Mouse (Mus musculus) midbrain, postnatal 0 days (tissue): ENCODE results near the gene Chd9. TPM values are rescaled to one million over a fixed set of nuclear protein-coding genes. Genes with fewer than 3 reads are reported as not detected.

Experiments
- ATAC-seq: fragments of 200-750 bp; cut with Nextera tagmentation; 2 replicates; pipeline ENCODE4 v1.8.0; 2017; ENCODE audit warnings: moderate number of reproducible peaks, mild to moderate bottlenecking, moderate TSS enrichment, moderate library complexity; ENCODE audit not compliant: low FRiP score
- DNase-seq: peaks from one replicate; pipeline ENCODE4 v3.0.0-alpha.2; 2015; ENCODE audit warnings: low spot score
- H3K27ac ChIP-seq: fragments of 300-500 bp; sonication (generic); 2 replicates; pipeline ENCODE4 v1.5.1; 2014; ENCODE audit warnings: low read depth, mild to moderate bottlenecking, low read length, mixed read lengths
- H3K27me3 ChIP-seq: fragments of 300-500 bp; sonication (generic); 2 replicates; pipeline ENCODE4 v1.6.1; 2014; ENCODE audit warnings: low read length, control low read depth, mixed read lengths; ENCODE audit not compliant: insufficient read depth
- H3K36me3 ChIP-seq: fragments of 300-500 bp; sonication (generic); 2 replicates; pipeline ENCODE4 v1.6.1; 2014; ENCODE audit warnings: low read length, control low read depth, mixed read lengths; ENCODE audit not compliant: insufficient read depth
- H3K4me1 ChIP-seq: fragments of 300-500 bp; sonication (generic); 2 replicates; pipeline ENCODE4 v1.6.1; 2014; ENCODE audit warnings: mild to moderate bottlenecking, control low read depth, antibody characterized with exemption, low read length, mixed read lengths; ENCODE audit not compliant: insufficient read depth
- H3K4me2 ChIP-seq: fragments of 300-500 bp; sonication (generic); 2 replicates; pipeline ENCODE4 v1.6.1; 2014; ENCODE audit warnings: low read depth, mild to moderate bottlenecking, low read length, mixed read lengths; ENCODE audit not compliant: poor library complexity, severe bottlenecking
- H3K4me3 ChIP-seq: fragments of 300-500 bp; sonication (generic); 2 replicates; pipeline ENCODE4 v1.5.1; 2014; ENCODE audit warnings: low read depth, mild to moderate bottlenecking, low read length, moderate library complexity
- H3K9ac ChIP-seq: fragments of 300-500 bp; sonication (generic); replicated peaks from 2 replicates; pipeline ENCODE4 v1.6.1; 2014; ENCODE audit warnings: mild to moderate bottlenecking, low read length, moderate library complexity, mixed read lengths; ENCODE audit not compliant: poor library complexity, severe bottlenecking
- H3K9me3 ChIP-seq: fragments of 300-500 bp; sonication (generic); 2 replicates; pipeline ENCODE4 v1.6.1; 2016; ENCODE audit warnings: low read length, control low read depth
- CTCF ChIP-seq: IDR thresholded peaks from 2 replicates; pipeline ENCODE4 v1.5.1; 2016; ENCODE audit warnings: antibody characterized with exemption, mild to moderate bottlenecking
- WGBS: fragments of 180-500 bp; shearing (Covaris S2); extraction: QIAGEN DNeasy Blood & Tissue Kit; methylation state at CpG from one replicate; pipeline ENCODE4 v1.1.7; 2014; 5-methylcytosine and 5-hydroxymethylcytosine counted together
- polyA plus RNA-seq: library from polyadenylated mRNA; unstranded; fragments of >200 nt; fragmentation: Nextera tagmentation; extraction: Ambion mirVana; gene quantifications from 2 replicates; pipeline ENCODE4 v1.2.1, GENCODE M21; 2015
- total RNA-seq: library from RNA; depleted of rRNA; stranded (reverse); fragments of >200 nt; gene quantifications from 2 replicates; pipeline ENCODE4 v1.2.3, GENCODE M21; 2014

The Chd9 gene
- total and polyA plus RNA-seq, 2 experiments from 2014 or later, result 78.5 to 97.4 TPM

GRCm38 (mm10) chr8:91059086-91059578 is 231.0 kb downstream of the Chd9 start:
- DNase-seq (peak; percentile 44), ATAC-seq (no peak)
- H3K4me2 ChIP-seq, result no peak overlapping the region
- no peaks in the 10 kb centered on the region for H3K9me3 ChIP-seq
- H3K36me3 ChIP-seq, result no peaks in the 10 kb centered on the region
- no peak overlapping the region for H3K4me3 ChIP-seq
- no peak for TF ChIP-seq CTCF
- no peaks in the 10 kb centered on the region for H3K27me3 ChIP-seq
- no peak overlapping the region for H3K9ac ChIP-seq
- no peak overlapping the region for H3K27ac ChIP-seq
- H3K4me1 ChIP-seq, result no peaks in the 10 kb centered on the region

GRCm38 (mm10) chr8:91059884-91060510 is 231.8 kb downstream of the Chd9 start:
- TF ChIP-seq CTCF, result no peak
- no peak overlapping the region for H3K9ac ChIP-seq
- WGBS, result 92% methylated on average over 7 of the region's 7 CpGs
- H3K4me2 ChIP-seq, result no peak overlapping the region
- no peak for DNase-seq
- no peak overlapping the region for H3K4me3 ChIP-seq
- no peak overlapping the region for H3K27ac ChIP-seq
- H3K9me3 ChIP-seq, result no peaks in the 10 kb centered on the region
- H3K27me3 ChIP-seq, result no peaks in the 10 kb centered on the region
- no peaks in the 10 kb centered on the region for H3K4me1 ChIP-seq
- ATAC-seq, result no peak
- no peaks in the 10 kb centered on the region for H3K36me3 ChIP-seq

DNA sequence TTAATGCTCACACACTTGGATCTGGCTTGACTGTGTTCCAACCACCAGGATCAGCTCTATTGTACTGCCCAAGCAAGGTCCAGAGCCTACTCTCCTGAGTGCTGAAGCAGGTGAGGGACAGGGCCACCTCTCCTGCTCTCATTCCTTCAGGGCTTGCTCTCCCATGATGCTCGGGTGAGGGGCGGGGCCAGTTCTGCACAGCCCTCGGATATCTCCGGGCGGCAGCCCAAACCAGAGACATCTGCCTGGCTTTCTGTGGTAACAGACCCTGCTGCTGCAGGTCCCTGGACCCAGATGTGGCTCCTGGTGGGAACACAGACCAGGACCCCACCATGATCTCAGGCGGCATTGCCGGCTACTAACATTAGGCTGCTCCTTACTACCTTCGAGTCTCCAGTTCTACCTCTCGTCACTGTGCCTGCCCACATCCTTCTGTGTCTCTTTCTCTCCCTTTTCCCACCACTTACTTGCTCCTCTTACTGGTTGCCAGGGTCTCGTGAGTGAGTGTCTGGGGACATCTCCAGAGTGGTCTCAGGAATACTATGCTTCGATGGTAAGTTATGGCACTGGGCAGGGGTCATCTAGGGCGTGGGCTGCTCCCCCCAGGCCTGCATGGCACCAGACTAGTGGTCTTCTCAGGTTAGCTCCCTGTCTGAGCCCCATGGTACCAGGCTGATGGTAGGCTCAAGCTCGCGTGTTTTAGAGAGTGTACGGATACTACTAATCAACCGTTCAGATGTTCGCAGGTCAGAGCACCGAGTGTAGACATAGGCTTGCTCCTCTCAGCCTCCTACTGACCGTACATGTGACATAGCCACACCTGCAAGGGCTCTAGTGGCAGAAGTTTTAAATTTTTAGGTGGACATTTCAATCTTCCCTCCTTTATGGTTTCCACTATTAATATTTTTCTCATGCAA is 232.7 kb downstream of the Chd9 start:
- Histone ChIP-seq H3K4me3 (no peak overlapping the region), H3K36me3 (no peaks in the 10 kb centered on the region), H3K9ac (no peak overlapping the region), H3K9me3 (no peaks in the 10 kb centered on the region), H3K27ac (no peak overlapping the region), H3K4me1 (no peaks in the 10 kb centered on the region), H3K4me2 (no peak overlapping the region), H3K27me3 (no peaks in the 10 kb centered on the region)
- WGBS, result 84% methylated on average over 19 of the region's 19 CpGs
- ATAC-seq (no peak), DNase-seq (no peak)
- TF ChIP-seq CTCF, result no peak

DNA sequence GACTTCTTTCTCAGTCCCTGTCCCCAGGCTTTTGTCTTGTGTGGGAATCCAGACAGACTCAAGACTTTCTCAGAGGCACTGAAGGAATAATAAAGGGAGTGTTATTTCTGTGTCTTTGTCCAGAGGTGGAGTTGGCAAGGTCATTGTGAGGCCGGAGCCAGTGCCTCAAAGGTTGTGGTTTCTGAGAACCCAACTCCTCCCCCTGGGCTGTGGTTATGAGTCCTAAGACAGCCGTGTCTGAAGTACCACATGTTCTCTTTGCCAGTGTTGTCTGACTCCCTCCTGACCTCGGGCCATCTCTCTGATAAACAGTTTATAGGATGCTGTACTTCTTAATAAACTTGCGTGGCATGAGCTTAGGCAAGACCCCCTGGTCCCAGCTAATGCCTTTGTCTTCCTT is 237.0 kb downstream of the Chd9 start:
- DNase-seq, result no peak
- Histone ChIP-seq H3K4me1 (no peaks in the 10 kb centered on the region; the same call in 1 of the 2 replicates), H3K4me3 (no peak overlapping the region), H3K9me3 (no peaks in the 10 kb centered on the region), H3K9ac (no peak overlapping the region), H3K4me2 (no peak overlapping the region), H3K27ac (no peak overlapping the region), H3K36me3 (no peaks in the 10 kb centered on the region), H3K27me3 (no peaks in the 10 kb centered on the region)
- WGBS, result 76% methylated on average over 4 of the region's 4 CpGs
- TF ChIP-seq CTCF, result no peak
- no peak for ATAC-seq

- DNase-seq, result no peak
Observed at GRCm38 (mm10) chr8:91069407-91069806, 241.3 kb downstream of the Chd9 start.

DNA sequence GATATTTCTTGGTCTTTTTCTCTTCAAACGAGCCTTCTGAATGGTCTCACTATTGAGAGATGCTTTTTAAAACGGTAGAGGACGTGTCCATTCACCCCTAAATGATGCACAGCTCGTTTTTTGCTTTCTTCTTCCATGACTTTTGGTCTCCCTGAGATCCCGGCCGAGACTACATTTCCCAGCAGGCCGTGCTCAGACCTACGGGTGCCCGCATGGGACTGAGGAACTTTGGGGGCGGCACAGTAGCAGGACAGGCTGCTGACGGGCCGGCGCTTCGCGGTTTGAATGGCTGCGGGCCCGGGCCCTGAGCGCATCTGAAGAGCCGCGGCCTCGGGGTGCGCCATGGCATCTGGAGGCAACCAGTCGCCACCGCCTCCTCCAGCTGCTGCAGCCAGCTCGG is 241.7 kb downstream of the Chd9 start, which contains the start of gene Rbl2:
TSS of gene Rbl2 (plus strand) at position 224 of the 400 bp plus-strand sequence.
- no peaks in the 10 kb centered on the region for H3K36me3 ChIP-seq
- peak within 1 kb of the TSS; percentile 83 for H3K27ac ChIP-seq
- DNase-seq, result peak; percentile 96
- WGBS, result 3% methylated on average over 12 of the region's 25 CpGs
- no peaks in the 10 kb centered on the region for H3K27me3 ChIP-seq
- H3K4me2 ChIP-seq, result peak within 1 kb of the TSS; percentile 67
- H3K4me3 ChIP-seq, result peak within 1 kb of the TSS; percentile 79
- peak; percentile 96 for ATAC-seq
- no peak; the same call in 1 of the 2 replicates for TF ChIP-seq CTCF
- peaks cover 4% of the 10 kb centered on the region; the same call in 1 of the 2 replicates for H3K4me1 ChIP-seq
- H3K9me3 ChIP-seq, result no peaks in the 10 kb centered on the region
- peak within 1 kb of the TSS; percentile 77 for H3K9ac ChIP-seq

More at GRCm38 (mm10) chr8:91069407-91069806, 241.3 kb downstream of the Chd9 start:
- Histone ChIP-seq H3K4me1 (peaks cover 4% of the 10 kb centered on the region; the same call in 1 of the 2 replicates), H3K9me3 (no peaks in the 10 kb centered on the region), H3K27me3 (no peaks in the 10 kb centered on the region), H3K36me3 (no peaks in the 10 kb centered on the region), H3K4me3 (peak overlapping the region; percentile 79), H3K27ac (0 out of 2 replicates have a peak overlapping the region, but pooled peaks have one; percentile 83), H3K4me2 (peak overlapping the region; percentile 67), H3K9ac (peak overlapping the region; percentile 77; the same call in 1 of the 2 replicates)
- 5% methylated on average over 10 of the region's 10 CpGs for WGBS
- TF ChIP-seq CTCF, result no peak
- ATAC-seq, result no peak
